Mouse (Mus musculus): Measurements from ENCODE around the gene Spata16. TPM values are rescaled to one million over a fixed set of nuclear protein-coding genes. Genes with fewer than 3 reads are reported as not detected.

The Spata16 gene
- total RNA-seq, 2 experiments from 2014 or later: not detected

- no peak for DNase-seq
Measured at GRCm38 (mm10) chr3:26832954-26833353, 195.5 kb downstream of the Spata16 start.

GRCm38 (mm10) chr3:26834178-26835050 is 197.0 kb downstream of the Spata16 start:
- DNase-seq: no peak

- DNase-seq: no peak
Measured at GRCm38 (mm10) chr3:26835051-26835755, 197.8 kb downstream of the Spata16 start.

GRCm38 (mm10) chr3:26845041-26845440 is 207.6 kb downstream of the Spata16 start:
- no peak for DNase-seq

- DNase-seq: no peak
Measured at GRCm38 (mm10) chr3:26847935-26848334, 210.5 kb downstream of the Spata16 start.

GRCm38 (mm10) chr3:26850207-26850606 is 212.8 kb downstream of the Spata16 start:
- no peak for DNase-seq

- DNase-seq: no peak
Measured at GRCm38 (mm10) chr3:26850691-26851563, 213.5 kb downstream of the Spata16 start.

- DNase-seq: no peak
Measured at GRCm38 (mm10) chr3:26853557-26853956, 216.1 kb downstream of the Spata16 start.

- DNase-seq: no peak
Measured at GRCm38 (mm10) chr3:26874706-26875105, 237.3 kb downstream of the Spata16 start.

GRCm38 (mm10) chr3:26877291-26877690 is 239.9 kb downstream of the Spata16 start:
- no peak for DNase-seq

- no peak for DNase-seq
Measured at GRCm38 (mm10) chr3:26916607-26917006, 279.2 kb downstream of the Spata16 start.

GRCm38 (mm10) chr3:26920986-26921385 is 283.6 kb downstream of the Spata16 start:
- DNase-seq: no peak

GRCm38 (mm10) chr3:26921576-26921975 is 284.2 kb downstream of the Spata16 start:
- DNase-seq: no peak

- DNase-seq: no peak
Measured at GRCm38 (mm10) chr3:26923391-26923790, 286.0 kb downstream of the Spata16 start.

GRCm38 (mm10) chr3:26924212-26924611 is 286.8 kb downstream of the Spata16 start:
- no peak for DNase-seq

GRCm38 (mm10) chr3:26933079-26933478 is 295.7 kb downstream of the Spata16 start:
- DNase-seq: no peak

- DNase-seq: no peak
Measured at GRCm38 (mm10) chr3:26936897-26937590, 299.6 kb downstream of the Spata16 start.

- DNase-seq: no peak
Measured at GRCm38 (mm10) chr3:26966776-26967175, 329.4 kb downstream of the Spata16 start.

- DNase-seq: no peak
Measured at GRCm38 (mm10) chr3:26968852-26969513, 331.6 kb downstream of the Spata16 start.

GRCm38 (mm10) chr3:26970529-26970928 is 333.1 kb downstream of the Spata16 start:
- no peak for DNase-seq

GRCm38 (mm10) chr3:26971276-26971675 is 333.9 kb downstream of the Spata16 start:
- no peak for DNase-seq

Measured in gastrocnemius, postnatal 10 days (tissue).